Mouse (Mus musculus) intestine, embryonic 16.5 days (tissue): ENCODE measurements at regions not wholly inside any gene's neighbourhood (a gene's known extent, or its start where the extent isn't known, plus 50 kb on each side); places are given as distances from the start of the nearest gene placed in this dataset.

Experiments
- ATAC-seq: fragments of 200-750 bp; cut with Nextera tagmentation; 2 replicates; pipeline ENCODE4 v1.8.0; 2017; ENCODE audit warnings: moderate TSS enrichment, moderate library complexity
- H3K27ac ChIP-seq: fragments of 300-500 bp; sonication (generic); 2 replicates; pipeline ENCODE4 v1.5.1; 2014; ENCODE audit warnings: mild to moderate bottlenecking, low read length
- H3K27me3 ChIP-seq: fragments of 300-500 bp; sonication (generic); replicated peaks from 2 replicates; pipeline ENCODE4 v1.6.1; 2014; ENCODE audit warnings: low read length, control low read depth, mixed read lengths; ENCODE audit not compliant: control insufficient read depth, insufficient read depth
- H3K36me3 ChIP-seq: fragments of 300-500 bp; sonication (generic); 2 replicates; pipeline ENCODE4 v1.6.1; 2014; ENCODE audit warnings: low read length, control low read depth; ENCODE audit not compliant: control insufficient read depth, insufficient read depth
- H3K4me1 ChIP-seq: fragments of 300-500 bp; sonication (generic); 2 replicates; pipeline ENCODE4 v1.6.1; 2014; ENCODE audit warnings: low read length, control low read depth, mixed read lengths; ENCODE audit not compliant: control insufficient read depth, insufficient read depth
- H3K4me2 ChIP-seq: fragments of 300-500 bp; sonication (generic); 2 replicates; pipeline ENCODE4 v1.6.1; 2014; ENCODE audit warnings: low read depth, low read length, control low read depth
- H3K4me3 ChIP-seq: fragments of 300-500 bp; sonication (generic); 2 replicates; pipeline ENCODE4 v1.5.1; 2014; ENCODE audit warnings: mild to moderate bottlenecking, low read length
- H3K9ac ChIP-seq: fragments of 300-500 bp; sonication (generic); 2 replicates; pipeline ENCODE4 v1.6.1; 2014; ENCODE audit warnings: low read depth, low read length
- H3K9me3 ChIP-seq: fragments of 300-500 bp; sonication (generic); 2 replicates; pipeline ENCODE4 v1.6.1; 2016; ENCODE audit warnings: low read length, control low read depth; ENCODE audit not compliant: control insufficient read depth
- WGBS: fragments of 180-500 bp; shearing (Covaris S2); extraction: QIAGEN DNeasy Blood & Tissue Kit; methylation state at CpG from one replicate; pipeline ENCODE4 v1.1.7; 2014; 5-methylcytosine and 5-hydroxymethylcytosine counted together

GRCm38 (mm10) chr10:91240320-91240719 is 59.2 kb upstream of the Tmpo start:
- H3K4me3 ChIP-seq, result no peak overlapping the region
- no peaks in the 10 kb centered on the region for H3K36me3 ChIP-seq
- peaks cover 15% of the 10 kb centered on the region for H3K4me1 ChIP-seq
- no peaks in the 10 kb centered on the region for H3K9me3 ChIP-seq
- H3K4me2 ChIP-seq, result no peak overlapping the region
- no peaks in the 10 kb centered on the region for H3K27me3 ChIP-seq
- no peak overlapping the region for H3K9ac ChIP-seq
- no peak overlapping the region for H3K27ac ChIP-seq
- WGBS, result 65% methylated on average over 7 of the region's 7 CpGs
- ATAC-seq, result no peak

- Histone ChIP-seq H3K36me3 (no peaks in the 10 kb centered on the region), H3K27ac (0 out of 2 replicates have a peak overlapping the region, but pooled peaks have one; percentile 15)
- WGBS, result 18% methylated on average over 7 of the region's 7 CpGs
These were observed 55.7 kb upstream of the Tmpo start for GRCm38 (mm10) chr10:91236844-91237243.

DNA sequence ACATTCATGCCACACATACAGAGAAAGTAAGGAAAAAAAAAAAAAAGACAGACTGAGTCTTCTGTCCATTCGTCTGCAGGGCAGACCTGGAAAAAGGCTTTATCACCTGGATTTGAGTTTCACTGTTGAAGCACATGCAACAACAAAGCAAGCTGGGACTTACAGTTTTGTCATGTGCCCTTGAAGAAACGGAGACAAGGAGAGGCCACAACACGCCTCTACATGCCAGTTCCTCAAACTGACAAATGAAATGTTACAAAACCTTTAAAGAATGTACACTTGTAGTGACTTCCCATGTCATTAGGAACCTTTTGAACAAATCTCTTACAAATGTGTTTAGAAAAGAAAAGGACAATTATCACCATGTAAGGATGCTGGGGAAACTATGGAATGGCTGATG is 53.6 kb upstream of the Tmpo start:
- ATAC-seq, result no peak
- WGBS, result 74% methylated on average over 3 of the region's 3 CpGs
- H3K27ac ChIP-seq, result no peak overlapping the region

More at GRCm38 (mm10) chr10:91236844-91237243, 55.7 kb upstream of the Tmpo start:
- Histone ChIP-seq H3K4me3 (no peak overlapping the region), H3K4me2 (no peak overlapping the region), H3K9ac (no peak overlapping the region), H3K9me3 (no peaks in the 10 kb centered on the region), H3K27me3 (no peaks in the 10 kb centered on the region), H3K4me1 (peaks cover 10% of the 10 kb centered on the region)
- peak; percentile 59 for ATAC-seq

More for the DNA sequence above, 53.6 kb upstream of the Tmpo start:
- H3K36me3 ChIP-seq, result no peaks in the 10 kb centered on the region
- H3K4me1 ChIP-seq, result no peaks in the 10 kb centered on the region
- no peak overlapping the region for H3K9ac ChIP-seq
- no peaks in the 10 kb centered on the region for H3K27me3 ChIP-seq
- no peak overlapping the region for H3K4me2 ChIP-seq
- H3K4me3 ChIP-seq, result no peak overlapping the region
- H3K9me3 ChIP-seq, result no peaks in the 10 kb centered on the region
